Mouse (Mus musculus): ENCODE measurements around the gene Lsamp. TPM values are rescaled to one million over a fixed set of nuclear protein-coding genes. Genes with fewer than 3 reads are reported as not detected.

The Lsamp gene
- polyA plus RNA-seq, 1 experiment from 2014 or later = 0.20 TPM

- H3K4me1 ChIP-seq (ENCODE audit: insufficient read depth, low read depth, low read length) = no peaks in the 10 kb centered on the region
- no peak overlapping the region for H3K4me2 ChIP-seq (replicated peaks; ENCODE audit: low read depth, low read length)
- ATAC-seq (no peak), DNase-seq (ENCODE audit: low spot score) (no peak)
- no peaks in the 10 kb centered on the region for H3K27me3 ChIP-seq (replicated peaks; ENCODE audit: insufficient read depth, low read length)
- no peaks in the 10 kb centered on the region for H3K36me3 ChIP-seq (ENCODE audit: insufficient read depth, low read length)
- WGBS = 59% methylated on average over 3 of the region's 3 CpGs
- no peak overlapping the region for H3K4me3 ChIP-seq (ENCODE audit: low read depth, low read length)
- no peak for TF ChIP-seq EP300 (IDR thresholded peaks at IDR 0.05)
- no peak for TF ChIP-seq CTCF (IDR thresholded peaks at IDR 0.05)
- no peak overlapping the region for H3K27ac ChIP-seq (ENCODE audit: low read length)
- H3K9ac ChIP-seq (replicated peaks; ENCODE audit: low read depth) = no peak overlapping the region
- H3K9me3 ChIP-seq (ENCODE audit: low read length) = no peaks in the 10 kb centered on the region
Measured at GRCm38 (mm10) chr16:41317992-41318391, 1333.8 kb downstream of the Lsamp start.

DNA sequence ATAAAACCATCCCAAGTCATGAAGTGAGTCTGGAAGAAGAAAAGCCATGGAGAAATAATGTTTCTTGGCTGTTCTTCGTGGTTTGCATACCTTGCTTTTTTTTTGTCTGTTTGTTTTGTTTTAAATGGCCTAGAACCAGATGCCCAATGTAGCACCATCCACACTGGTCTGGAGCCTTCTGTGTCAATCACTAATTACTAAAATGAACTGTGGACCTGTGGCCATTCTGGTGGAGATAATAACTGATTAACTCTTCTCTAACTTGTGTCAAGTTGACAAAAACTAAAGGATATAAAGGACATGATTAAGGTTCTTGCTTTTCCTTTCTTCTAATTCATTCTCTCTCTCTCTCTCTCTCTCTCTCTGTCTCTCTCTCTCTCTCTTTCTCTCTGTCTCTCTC is 1359.3 kb downstream of the Lsamp start:
- DNase-seq (ENCODE audit: low spot score) = no peak
- Histone ChIP-seq H3K9ac (replicated peaks; ENCODE audit: low read depth) (no peak overlapping the region), H3K4me3 (ENCODE audit: low read depth, low read length) (no peak overlapping the region), H3K36me3 (ENCODE audit: insufficient read depth, low read length) (no peaks in the 10 kb centered on the region), H3K27ac (ENCODE audit: low read length) (no peak overlapping the region), H3K4me2 (replicated peaks; ENCODE audit: low read depth, low read length) (no peak overlapping the region), H3K9me3 (ENCODE audit: low read length) (no peaks in the 10 kb centered on the region), H3K27me3 (replicated peaks; ENCODE audit: insufficient read depth, low read length) (no peaks in the 10 kb centered on the region), H3K4me1 (ENCODE audit: insufficient read depth, low read depth, low read length) (no peaks in the 10 kb centered on the region)
- no peak for ATAC-seq
- TF ChIP-seq EP300 (IDR thresholded peaks at IDR 0.05) = no peak
- no peak for TF ChIP-seq CTCF (IDR thresholded peaks at IDR 0.05)
- WGBS = 67% methylated on average over 1 of the region's 1 CpGs

- 79% methylated on average over 2 of the region's 2 CpGs for WGBS
- H3K4me1 ChIP-seq (ENCODE audit: insufficient read depth, low read depth, low read length) = no peaks in the 10 kb centered on the region
- no peaks in the 10 kb centered on the region for H3K36me3 ChIP-seq (ENCODE audit: insufficient read depth, low read length)
- no peak overlapping the region for H3K4me3 ChIP-seq (ENCODE audit: low read depth, low read length)
- no peak overlapping the region for H3K4me2 ChIP-seq (replicated peaks; ENCODE audit: low read depth, low read length)
- no peak for ATAC-seq
- no peak for DNase-seq (ENCODE audit: low spot score)
- H3K9ac ChIP-seq (replicated peaks; ENCODE audit: low read depth) = no peak overlapping the region
- no peak overlapping the region for H3K27ac ChIP-seq (ENCODE audit: low read length)
- H3K27me3 ChIP-seq (replicated peaks; ENCODE audit: insufficient read depth, low read length) = no peaks in the 10 kb centered on the region
- H3K9me3 ChIP-seq (ENCODE audit: low read length) = no peaks in the 10 kb centered on the region
- TF ChIP-seq EP300 (IDR thresholded peaks at IDR 0.05) (no peak), CTCF (IDR thresholded peaks at IDR 0.05) (no peak)
Measured at GRCm38 (mm10) chr16:41365138-41365537, 1381.0 kb downstream of the Lsamp start.

DNA sequence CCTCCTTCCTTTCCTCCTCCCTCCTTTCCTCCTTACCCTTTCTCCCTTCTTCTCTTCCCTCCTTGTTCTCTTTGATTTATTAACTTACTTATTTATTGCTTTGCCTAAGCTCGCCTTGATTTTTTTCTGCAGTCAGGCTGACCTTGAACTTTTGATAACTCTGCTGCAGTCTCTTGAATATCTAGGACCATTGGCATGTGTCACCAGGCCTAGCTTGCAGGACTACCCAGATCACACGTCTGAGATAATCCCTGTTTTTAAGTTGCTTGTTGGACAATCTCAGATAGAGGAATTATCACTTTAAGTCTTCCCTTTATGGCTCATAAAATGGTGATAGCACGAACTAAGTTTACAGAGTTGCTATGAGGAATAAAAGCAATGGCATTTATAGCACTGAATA is 1399.5 kb downstream of the Lsamp start:
- ATAC-seq (no peak), DNase-seq (ENCODE audit: low spot score) (no peak)
- 44% methylated on average over 3 of the region's 3 CpGs for WGBS
- H3K9ac ChIP-seq (replicated peaks; ENCODE audit: low read depth) = no peak overlapping the region
- no peaks in the 10 kb centered on the region for H3K4me1 ChIP-seq (ENCODE audit: insufficient read depth, low read depth, low read length)
- no peaks in the 10 kb centered on the region for H3K27me3 ChIP-seq (replicated peaks; ENCODE audit: insufficient read depth, low read length)
- H3K9me3 ChIP-seq (ENCODE audit: low read length) = no peaks in the 10 kb centered on the region
- H3K4me2 ChIP-seq (replicated peaks; ENCODE audit: low read depth, low read length) = no peak overlapping the region
- no peak overlapping the region for H3K27ac ChIP-seq (ENCODE audit: low read length)
- no peaks in the 10 kb centered on the region for H3K36me3 ChIP-seq (ENCODE audit: insufficient read depth, low read length)
- no peak for TF ChIP-seq CTCF (IDR thresholded peaks at IDR 0.05)
- no peak for TF ChIP-seq EP300 (IDR thresholded peaks at IDR 0.05)
- H3K4me3 ChIP-seq (ENCODE audit: low read depth, low read length) = no peak overlapping the region

- Histone ChIP-seq H3K9ac (replicated peaks; ENCODE audit: low read depth) (no peak overlapping the region), H3K27ac (ENCODE audit: low read length) (no peak overlapping the region), H3K4me1 (ENCODE audit: insufficient read depth, low read depth, low read length) (no peaks in the 10 kb centered on the region), H3K27me3 (replicated peaks; ENCODE audit: insufficient read depth, low read length) (no peaks in the 10 kb centered on the region), H3K9me3 (ENCODE audit: low read length) (no peaks in the 10 kb centered on the region), H3K4me2 (replicated peaks; ENCODE audit: low read depth, low read length) (no peak overlapping the region), H3K36me3 (ENCODE audit: insufficient read depth, low read length) (no peaks in the 10 kb centered on the region), H3K4me3 (ENCODE audit: low read depth, low read length) (no peak overlapping the region)
- TF ChIP-seq CTCF (IDR thresholded peaks at IDR 0.05) = no peak
- TF ChIP-seq EP300 (IDR thresholded peaks at IDR 0.05) = no peak
- WGBS = 50% methylated on average over 1 of the region's 1 CpGs
- ATAC-seq = no peak
- DNase-seq (ENCODE audit: low spot score) = no peak
Measured at GRCm38 (mm10) chr16:41384288-41384687, 1400.1 kb downstream of the Lsamp start.

DNA sequence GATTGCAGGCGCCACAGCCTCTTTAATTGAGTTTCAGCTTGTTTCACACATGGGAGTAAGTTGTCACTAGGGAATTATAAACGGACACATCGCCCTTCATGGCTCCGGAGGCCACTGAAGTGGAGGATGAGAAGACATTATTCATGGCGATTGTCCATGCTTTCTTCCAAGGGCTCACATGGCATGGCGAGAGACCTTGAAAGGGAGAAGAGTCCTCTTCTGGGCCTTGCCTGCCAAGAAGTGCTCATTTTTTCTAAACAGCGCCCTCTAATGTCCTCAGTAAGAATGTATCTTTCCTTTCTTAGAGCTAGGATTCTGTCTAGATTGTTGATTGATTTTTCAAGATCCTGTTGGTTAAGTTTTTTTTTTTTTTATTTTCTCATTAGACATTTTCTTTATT is 1424.7 kb downstream of the Lsamp start:
- TF ChIP-seq EP300 (IDR thresholded peaks at IDR 0.05) (no peak), CTCF (IDR thresholded peaks at IDR 0.05) (no peak)
- DNase-seq (ENCODE audit: low spot score) (no peak), ATAC-seq (no peak)
- Histone ChIP-seq H3K4me1 (ENCODE audit: insufficient read depth, low read depth, low read length) (no peaks in the 10 kb centered on the region), H3K9me3 (ENCODE audit: low read length) (no peaks in the 10 kb centered on the region), H3K36me3 (ENCODE audit: insufficient read depth, low read length) (no peaks in the 10 kb centered on the region), H3K4me2 (replicated peaks; ENCODE audit: low read depth, low read length) (no peak overlapping the region), H3K27ac (ENCODE audit: low read length) (no peak overlapping the region), H3K27me3 (replicated peaks; ENCODE audit: insufficient read depth, low read length) (no peaks in the 10 kb centered on the region), H3K4me3 (ENCODE audit: low read depth, low read length) (no peak overlapping the region), H3K9ac (replicated peaks; ENCODE audit: low read depth) (no peak overlapping the region)
- WGBS = 53% methylated on average over 7 of the region's 7 CpGs

GRCm38 (mm10) chr16:41410671-41411070 is 1426.5 kb downstream of the Lsamp start:
- H3K9ac ChIP-seq (replicated peaks; ENCODE audit: low read depth) = no peak overlapping the region
- DNase-seq (ENCODE audit: low spot score) (no peak), ATAC-seq (no peak)
- no peaks in the 10 kb centered on the region for H3K36me3 ChIP-seq (ENCODE audit: insufficient read depth, low read length)
- TF ChIP-seq EP300 (IDR thresholded peaks at IDR 0.05) (no peak), CTCF (IDR thresholded peaks at IDR 0.05) (no peak)
- H3K27me3 ChIP-seq (replicated peaks; ENCODE audit: insufficient read depth, low read length) = no peaks in the 10 kb centered on the region
- H3K27ac ChIP-seq (ENCODE audit: low read length) = no peak overlapping the region
- H3K4me3 ChIP-seq (ENCODE audit: low read depth, low read length) = no peak overlapping the region
- WGBS = 75% methylated on average over 3 of the region's 3 CpGs
- H3K4me2 ChIP-seq (replicated peaks; ENCODE audit: low read depth, low read length) = no peak overlapping the region
- H3K4me1 ChIP-seq (ENCODE audit: insufficient read depth, low read depth, low read length) = no peaks in the 10 kb centered on the region
- no peaks in the 10 kb centered on the region for H3K9me3 ChIP-seq (ENCODE audit: low read length)
